Mouse (Mus musculus) adrenal gland, adult 2 months (tissue): ENCODE measurements around the gene Clca3a1. TPM values are rescaled to one million over a fixed set of nuclear protein-coding genes. Genes with fewer than 3 reads are reported as not detected.
"Not testable (repeated sequence)": the region's sequence is repeated elsewhere in the genome, so short reads cannot be mapped to it uniquely, and the experiment has no call there.

Experiments
- DNase-seq: peaks from one replicate; pipeline ENCODE4 v3.0.0; 2021
- long read RNA-seq: library from polyadenylated mRNA; stranded (forward); transcript quantifications from one replicate; pipeline ENCODE4 v2.0.0, GENCODE M21; 2021
- polyA plus RNA-seq: library from polyadenylated mRNA; depleted of rRNA; stranded (reverse); fragments of >200 nt; gene quantifications from 2 replicates; pipeline ENCODE4 v1.2.3, GENCODE M21; 2012; rRNA removed
- total RNA-seq, 2 experiments: library from RNA; stranded (reverse); gene quantifications; 2 replicates each; pipeline ENCODE4 v1.2.3; 2021

Clca3a1 gene
- 1 to 10 TPM; 1.6 to 5.2 TPM for total RNA-seq
- polyA plus RNA-seq: 0.65 and 1.1 TPM in 2 replicates
- long read RNA-seq: 0 reads

- DNase-seq: peak; percentile 8
Measured at GRCm38 (mm10) chr3:144760592-144761309, at the start of gene Clca3a1. Gene Clca3a1 (minus strand): TSS chr3:144760977.

GRCm38 (mm10) chr3:144808153-144808925 is 47.6 kb upstream of the Clca3a1 start:
- not testable (repeated sequence) for DNase-seq

GRCm38 (mm10) chr3:144806626-144807025 is 45.8 kb upstream of the Clca3a1 start:
- not testable (repeated sequence) for DNase-seq

DNA sequence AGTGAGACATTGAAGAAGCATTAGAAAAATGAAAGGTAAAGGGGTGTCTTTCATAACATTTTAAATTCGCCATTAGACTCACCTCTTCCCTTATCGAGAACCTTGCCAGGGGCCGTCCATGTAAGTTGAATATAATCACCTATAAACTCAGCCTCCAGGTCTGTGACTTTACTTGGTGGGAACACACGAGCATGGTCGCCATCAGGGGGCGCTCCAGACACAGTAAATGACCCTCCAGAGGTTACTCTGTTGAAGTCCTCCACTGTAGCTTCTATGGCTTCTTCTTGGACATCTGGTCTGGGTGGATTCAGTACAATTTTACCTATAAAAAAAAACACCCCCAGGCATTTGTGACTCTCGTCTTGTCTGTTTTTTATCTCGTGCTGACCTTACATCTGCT is 41.1 kb upstream of the Clca3a1 start:
- peak; percentile 4 for DNase-seq

DNA sequence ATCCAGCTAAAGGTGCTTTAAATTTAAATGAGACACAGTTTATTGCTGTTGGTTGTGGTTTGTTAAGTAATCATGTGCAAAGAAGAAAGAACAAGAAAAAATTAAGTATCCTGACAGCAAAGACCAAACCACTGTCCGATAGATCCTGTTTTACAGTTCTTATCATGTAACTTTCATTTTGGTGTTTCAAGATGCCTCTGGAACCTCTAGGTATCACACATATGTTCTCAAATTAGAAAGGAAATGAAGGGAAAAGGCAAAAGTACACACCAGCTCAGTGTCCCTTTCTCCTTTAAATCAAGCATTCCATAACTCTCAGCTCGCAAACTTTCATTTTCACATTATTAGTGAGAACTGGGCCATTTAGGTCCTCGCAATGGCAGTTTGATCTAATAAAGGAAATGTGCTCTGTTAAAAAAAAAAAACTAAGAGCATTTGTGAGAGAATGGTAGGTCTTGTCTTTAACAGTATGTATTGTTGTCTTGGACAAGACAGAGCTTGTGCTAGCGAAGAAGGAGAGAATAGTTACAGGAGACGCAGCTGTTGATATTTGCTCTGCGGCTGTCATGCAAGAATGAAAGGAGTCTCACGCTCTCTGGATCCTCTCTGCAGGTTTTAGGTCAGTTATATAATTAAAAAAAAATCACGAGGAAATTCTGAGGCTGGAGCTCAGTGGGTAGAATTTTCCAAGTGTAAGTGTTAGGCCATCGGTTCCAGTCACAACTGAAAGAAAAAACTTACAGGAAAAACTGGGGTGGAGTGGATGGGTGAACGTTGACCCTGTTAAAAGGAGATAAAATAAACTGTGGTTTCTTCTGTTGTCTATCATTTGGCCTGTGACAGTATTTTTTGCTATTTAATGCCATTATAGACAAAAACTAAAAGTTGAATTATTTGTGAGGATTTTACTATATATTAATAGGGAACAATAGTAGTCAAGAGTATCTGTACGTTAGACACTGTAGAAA is 24.7 kb upstream of the Clca3a1 start:
- DNase-seq: no peak

GRCm38 (mm10) chr3:144765161-144765560 is 4.4 kb upstream of the Clca3a1 start:
- no peak for DNase-seq

- DNase-seq: no peak
Measured at GRCm38 (mm10) chr3:144761454-144761853, 677 bp upstream of the Clca3a1 start.

GRCm38 (mm10) chr3:144759719-144760118 is 1.1 kb downstream of the Clca3a1 start:
- no peak for DNase-seq

GRCm38 (mm10) chr3:144756103-144756502 is 4.7 kb downstream of the Clca3a1 start:
- peak; percentile 2 for DNase-seq

DNA sequence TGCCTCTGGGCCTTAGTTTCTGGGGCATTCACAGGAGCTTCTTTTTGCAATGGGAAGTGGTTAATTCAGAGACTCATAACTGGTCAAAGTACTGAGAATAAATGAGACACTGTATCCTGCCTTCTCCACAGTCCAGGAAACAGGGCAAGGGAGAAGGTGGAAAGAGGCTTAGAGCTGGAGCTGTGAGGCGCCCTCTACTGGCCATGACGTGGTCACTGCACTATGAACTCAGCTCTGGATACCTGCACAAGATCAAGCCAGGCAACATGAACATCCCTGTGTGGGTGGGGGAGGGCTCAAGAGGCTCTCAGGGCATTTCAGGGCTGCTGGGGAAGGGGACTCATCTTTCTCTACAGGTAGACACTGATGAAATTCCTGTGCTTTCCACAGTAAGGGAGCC is 7.7 kb downstream of the Clca3a1 start:
- DNase-seq: peak; percentile 18

GRCm38 (mm10) chr3:144749062-144749963 is 11.5 kb downstream of the Clca3a1 start:
- not testable (repeated sequence) for DNase-seq

GRCm38 (mm10) chr3:144747706-144748105 is 13.1 kb downstream of the Clca3a1 start:
- not testable (repeated sequence) for DNase-seq

DNA sequence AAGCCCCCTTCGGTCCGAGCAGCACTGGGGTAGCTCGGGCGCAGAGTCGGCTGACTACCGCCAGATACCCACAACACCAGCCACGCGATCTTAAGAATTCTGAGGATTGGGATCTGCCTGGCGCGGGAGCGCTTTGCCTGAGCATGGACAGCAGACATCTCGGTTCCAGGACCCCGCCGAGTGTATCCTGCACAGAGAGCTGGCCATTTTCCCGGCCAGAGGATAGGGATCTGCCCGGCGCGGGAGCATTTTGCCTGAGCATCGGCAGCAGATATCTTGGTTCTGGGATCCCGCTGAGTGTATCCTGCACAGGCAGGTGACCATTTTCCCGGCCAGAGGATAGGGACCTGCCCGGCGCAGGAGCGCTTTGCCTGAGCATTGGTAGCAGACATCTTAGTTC is 22.4 kb downstream of the Clca3a1 start:
- not testable (repeated sequence) for DNase-seq

- DNase-seq: peak; percentile 38
Measured at GRCm38 (mm10) chr3:144736831-144737230, 23.9 kb downstream of the Clca3a1 start.

- DNase-seq: peak; percentile 64
Measured at GRCm38 (mm10) chr3:144723455-144723854, 37.3 kb downstream of the Clca3a1 start.

DNA sequence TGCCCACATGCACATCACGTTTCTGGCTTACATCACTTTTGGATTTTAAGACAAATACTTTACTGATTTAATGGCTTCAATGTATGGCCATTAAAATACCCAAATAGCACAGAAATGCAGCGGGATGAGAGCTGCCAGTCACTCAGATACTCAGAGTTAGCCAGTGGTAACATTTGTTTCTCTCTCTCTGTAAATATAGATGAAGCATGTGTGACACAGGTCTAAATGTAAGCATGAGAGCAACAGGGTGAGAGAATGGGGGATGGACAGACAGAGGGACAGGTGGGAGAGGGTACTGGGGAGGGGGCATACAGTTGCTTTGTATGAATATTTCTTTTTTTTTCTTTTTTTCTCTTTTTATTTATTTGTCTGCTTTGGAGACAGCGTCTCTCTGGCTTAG is 38.2 kb downstream of the Clca3a1 start:
- DNase-seq: not testable (repeated sequence)

DNA sequence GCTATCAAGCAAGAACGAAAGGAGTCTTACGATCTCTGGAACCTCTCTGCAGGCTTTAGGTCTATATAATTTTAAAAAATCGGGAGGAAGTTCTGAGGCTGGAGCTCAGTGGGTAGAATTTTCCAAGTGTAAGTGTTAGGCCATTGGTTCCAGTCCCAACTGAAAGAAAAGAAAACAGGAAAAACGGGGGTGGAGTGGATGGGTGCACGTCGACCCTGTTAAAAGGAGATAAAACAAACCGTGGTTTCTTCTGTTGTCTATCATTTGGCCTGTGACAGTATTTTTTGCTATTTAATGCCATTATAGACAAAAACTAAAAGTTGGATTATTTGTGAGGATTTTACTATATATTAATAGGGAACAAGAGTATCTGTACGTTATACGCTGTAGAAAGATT is 38.9 kb downstream of the Clca3a1 start:
- no peak for DNase-seq

- DNase-seq: no peak
Measured at GRCm38 (mm10) chr3:144721077-144721859, 39.5 kb downstream of the Clca3a1 start.

- DNase-seq: peak; percentile 97
Measured at GRCm38 (mm10) chr3:144719901-144720747, 40.7 kb downstream of the Clca3a1 start, which contains the start of gene Sh3glb1. Gene Sh3glb1 (minus strand): TSS chr3:144720335.
